Mouse (Mus musculus): ENCODE measurements around the gene Kctd14.

GRCm38 (mm10) chr7:97411575-97411974, 39.5 kb upstream of the Kctd14 start:
- TF ChIP-seq POLR2A (IDR thresholded peaks at IDR 0.05; ENCODE audit: insufficient read depth, low read depth, low read length) (no peak), CTCF (IDR thresholded peaks at IDR 0.05; ENCODE audit: insufficient read depth, low read depth, low read length) (no peak)
